Mouse (Mus musculus): ENCODE results near the gene Tmem120b. TPM values are rescaled to one million over a fixed set of nuclear protein-coding genes. Genes with fewer than 3 reads are reported as not detected.

Tmem120b gene
- polyA plus RNA-seq, 1 experiment from 2014 or later, result 10.4 TPM

GRCm38 (mm10) chr5:123035089-123035488 lies 33.1 kb upstream of the Tmem120b start:
- Histone ChIP-seq H3K27me3 (ENCODE audit: poor library complexity, severe bottlenecking) (0 out of 2 replicates have a peak, but pooled peaks cover 3% of the 10 kb centered on the region), H3K4me1 (peaks cover 17% of the 10 kb centered on the region), H3K9me3 (peaks cover 8% of the 10 kb centered on the region; the same call in 1 of the 2 replicates), H3K36me3 (replicated peaks) (peaks cover 20% of the 10 kb centered on the region), H3K4me3 (no peak overlapping the region), H3K27ac (no peak overlapping the region)
- WGBS, result 92% methylated on average over 4 of the region's 4 CpGs
- no peak for DNase-seq (ENCODE audit: extremely low spot score, low spot score)

DNA sequence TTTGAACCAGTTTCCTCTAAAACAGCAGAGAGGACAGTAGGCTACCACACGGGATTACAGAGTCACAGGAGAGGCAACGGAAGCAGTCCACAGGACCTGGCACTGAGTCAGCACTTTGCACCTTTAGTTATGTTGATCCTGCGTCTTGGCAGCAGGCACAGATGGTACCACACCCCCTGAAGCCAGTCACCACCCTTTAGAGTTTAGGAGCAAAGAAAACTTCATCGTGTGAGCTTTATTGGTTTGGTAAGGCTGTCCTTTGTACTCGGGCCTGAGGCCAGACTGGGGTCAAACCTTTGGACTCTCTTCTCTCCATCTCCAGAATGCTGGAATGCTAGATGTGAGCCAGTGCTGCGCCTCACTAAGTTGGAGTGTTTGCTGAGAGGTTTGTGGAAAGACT lies 32.7 kb upstream of the Tmem120b start:
- peaks cover 17% of the 10 kb centered on the region for H3K36me3 ChIP-seq (replicated peaks)
- 0 out of 2 replicates have a peak, but pooled peaks cover 3% of the 10 kb centered on the region for H3K27me3 ChIP-seq (ENCODE audit: poor library complexity, severe bottlenecking)
- peaks cover 8% of the 10 kb centered on the region; the same call in 1 of the 2 replicates for H3K9me3 ChIP-seq
- WGBS, result 59% methylated on average over 6 of the region's 6 CpGs
- H3K4me1 ChIP-seq, result peaks cover 17% of the 10 kb centered on the region
- H3K4me3 ChIP-seq, result no peak overlapping the region
- no peak overlapping the region for H3K27ac ChIP-seq
- DNase-seq (ENCODE audit: extremely low spot score, low spot score), result no peak

- Histone ChIP-seq H3K9me3 (no peaks in the 10 kb centered on the region), H3K27me3 (ENCODE audit: poor library complexity, severe bottlenecking) (0 out of 2 replicates have a peak, but pooled peaks cover 3% of the 10 kb centered on the region), H3K36me3 (replicated peaks) (no peaks in the 10 kb centered on the region), H3K4me3 (no peak overlapping the region), H3K27ac (no peak overlapping the region), H3K4me1 (peaks cover 20% of the 10 kb centered on the region)
- WGBS, result 93% methylated on average over 5 of the region's 5 CpGs
- DNase-seq (ENCODE audit: extremely low spot score, low spot score), result no peak
These were observed 30.1 kb upstream of the Tmem120b start for GRCm38 (mm10) chr5:123038115-123038514.

DNA sequence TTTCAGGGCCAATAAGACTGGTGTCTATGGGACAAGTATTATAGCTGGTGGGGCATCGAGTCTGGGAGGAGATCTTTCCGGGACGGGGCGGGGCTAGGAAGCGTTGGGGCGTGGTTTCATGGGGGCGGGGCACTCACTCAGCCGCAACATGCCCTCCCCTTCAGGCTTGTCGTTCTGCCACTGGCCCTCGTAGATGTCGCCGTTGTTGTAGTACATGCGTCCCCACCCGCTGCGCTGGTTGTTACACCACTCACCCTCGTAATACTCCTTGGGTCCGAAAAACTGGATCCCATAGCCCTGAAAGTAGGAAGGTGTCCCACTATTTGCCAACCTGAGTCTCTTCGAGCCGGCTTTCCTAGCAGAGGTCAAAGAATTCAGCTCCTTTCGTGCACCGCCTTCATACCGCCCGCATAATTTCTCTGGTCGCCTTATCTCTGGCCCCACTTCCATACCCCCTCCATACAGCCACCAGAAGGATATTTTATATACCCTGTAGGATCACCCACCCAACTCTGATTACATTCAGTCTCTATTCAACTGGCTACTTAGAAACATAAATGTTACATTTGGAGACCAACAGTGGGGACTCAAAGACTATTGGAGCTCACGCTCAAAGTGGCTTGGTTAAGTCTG lies 29.0 kb upstream of the Tmem120b start:
- 4% methylated on average over 25 of the region's 25 CpGs for WGBS
- H3K27ac ChIP-seq, result peak overlapping the region; percentile 62; the same call in 1 of the 2 replicates
- DNase-seq (ENCODE audit: extremely low spot score, low spot score), result peak; percentile 67
- 0 out of 2 replicates have a peak, but pooled peaks cover 3% of the 10 kb centered on the region for H3K27me3 ChIP-seq (ENCODE audit: poor library complexity, severe bottlenecking)
- H3K4me3 ChIP-seq, result peak overlapping the region; percentile 50
- H3K4me1 ChIP-seq, result peaks cover 20% of the 10 kb centered on the region
- no peaks in the 10 kb centered on the region for H3K36me3 ChIP-seq (replicated peaks)
- no peaks in the 10 kb centered on the region for H3K9me3 ChIP-seq

- H3K27me3 ChIP-seq (ENCODE audit: poor library complexity, severe bottlenecking), result 0 out of 2 replicates have a peak, but pooled peaks cover 3% of the 10 kb centered on the region
- H3K4me1 ChIP-seq, result peaks cover 17% of the 10 kb centered on the region
- WGBS, result 67% methylated on average over 7 of the region's 7 CpGs
- no peaks in the 10 kb centered on the region for H3K36me3 ChIP-seq (replicated peaks)
- 0 out of 2 replicates have a peak overlapping the region, but pooled peaks have one; percentile 45 for H3K27ac ChIP-seq
- H3K9me3 ChIP-seq, result no peaks in the 10 kb centered on the region
- H3K4me3 ChIP-seq, result no peak overlapping the region
- DNase-seq (ENCODE audit: extremely low spot score, low spot score), result no peak
These were observed 27.4 kb upstream of the Tmem120b start for GRCm38 (mm10) chr5:123040796-123041195.

DNA sequence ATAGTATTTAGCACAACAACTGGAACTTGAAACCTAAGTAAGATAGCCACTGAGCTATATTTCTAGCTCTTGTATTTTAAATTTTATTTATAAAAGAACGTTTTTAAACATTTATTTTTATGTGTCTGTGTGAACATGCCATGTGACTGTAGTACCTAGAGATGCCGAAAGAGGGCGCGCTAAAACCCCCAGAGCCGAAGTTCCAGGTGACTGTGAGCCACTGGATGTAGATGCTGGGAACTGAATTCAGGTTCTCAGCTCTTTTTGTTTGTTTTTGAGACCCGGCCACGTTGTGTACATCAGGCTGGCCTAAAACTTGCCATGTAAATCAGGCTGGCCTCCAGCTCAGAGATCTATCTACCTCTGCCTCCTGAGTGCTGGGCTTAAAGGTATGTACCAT lies 24.4 kb upstream of the Tmem120b start:
- no peak overlapping the region for H3K27ac ChIP-seq
- H3K4me1 ChIP-seq, result peaks cover 21% of the 10 kb centered on the region
- DNase-seq (ENCODE audit: extremely low spot score, low spot score), result no peak
- H3K4me3 ChIP-seq, result no peak overlapping the region
- WGBS, result 24% methylated on average over 7 of the region's 7 CpGs
- H3K36me3 ChIP-seq (replicated peaks), result no peaks in the 10 kb centered on the region
- no peaks in the 10 kb centered on the region for H3K9me3 ChIP-seq
- H3K27me3 ChIP-seq (ENCODE audit: poor library complexity, severe bottlenecking), result no peaks in the 10 kb centered on the region

- 39% methylated on average over 9 of the region's 9 CpGs for WGBS
- no peak for DNase-seq (ENCODE audit: extremely low spot score, low spot score)
- H3K4me3 ChIP-seq, result no peak overlapping the region
- H3K27me3 ChIP-seq (ENCODE audit: poor library complexity, severe bottlenecking), result no peaks in the 10 kb centered on the region
- peaks cover 24% of the 10 kb centered on the region for H3K4me1 ChIP-seq
- no peaks in the 10 kb centered on the region for H3K36me3 ChIP-seq (replicated peaks)
- H3K9me3 ChIP-seq, result no peaks in the 10 kb centered on the region
- no peak overlapping the region for H3K27ac ChIP-seq
These were observed 22.5 kb upstream of the Tmem120b start for GRCm38 (mm10) chr5:123045561-123046295.

GRCm38 (mm10) chr5:123046916-123047315 lies 21.3 kb upstream of the Tmem120b start, which contains the start of gene Morn3:
TSS of gene Morn3 (minus strand) at chr5:123047016.
- Histone ChIP-seq H3K27me3 (ENCODE audit: poor library complexity, severe bottlenecking) (no peaks in the 10 kb centered on the region), H3K36me3 (replicated peaks) (no peaks in the 10 kb centered on the region), H3K9me3 (no peaks in the 10 kb centered on the region), H3K4me1 (peaks cover 21% of the 10 kb centered on the region), H3K27ac (no peak within 1 kb of the TSS), H3K4me3 (no peak within 1 kb of the TSS)
- WGBS, result 85% methylated on average over 3 of the region's 3 CpGs
- no peak for DNase-seq (ENCODE audit: extremely low spot score, low spot score)

DNA sequence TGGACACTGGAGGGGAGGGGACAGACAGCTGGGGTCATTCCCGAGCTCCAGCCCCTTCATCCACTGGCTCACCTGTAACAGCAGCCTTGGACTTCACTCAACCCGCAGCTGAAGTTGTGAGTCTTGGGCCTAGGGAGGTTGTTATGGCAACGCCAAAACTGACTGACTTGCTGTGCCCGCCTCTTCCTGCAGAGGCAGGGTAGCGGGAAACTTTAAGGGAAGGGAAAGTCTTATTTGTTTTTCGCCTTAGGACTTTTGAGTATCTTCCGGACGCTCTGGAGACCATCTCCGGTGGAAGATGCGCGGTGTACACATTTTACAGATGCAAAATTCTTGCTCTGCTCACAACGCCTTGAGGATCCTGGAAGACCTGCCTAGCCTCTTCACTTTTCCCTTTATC lies 18.9 kb upstream of the Tmem120b start:
- 6% methylated on average over 12 of the region's 12 CpGs for WGBS
- DNase-seq (ENCODE audit: extremely low spot score, low spot score), result peak; percentile 65
- no peaks in the 10 kb centered on the region for H3K9me3 ChIP-seq
- no peaks in the 10 kb centered on the region for H3K27me3 ChIP-seq (ENCODE audit: poor library complexity, severe bottlenecking)
- H3K4me3 ChIP-seq, result peak overlapping the region; percentile 50
- no peaks in the 10 kb centered on the region for H3K36me3 ChIP-seq (replicated peaks)
- H3K27ac ChIP-seq, result peak overlapping the region; percentile 86
- H3K4me1 ChIP-seq, result peaks cover 21% of the 10 kb centered on the region

DNA sequence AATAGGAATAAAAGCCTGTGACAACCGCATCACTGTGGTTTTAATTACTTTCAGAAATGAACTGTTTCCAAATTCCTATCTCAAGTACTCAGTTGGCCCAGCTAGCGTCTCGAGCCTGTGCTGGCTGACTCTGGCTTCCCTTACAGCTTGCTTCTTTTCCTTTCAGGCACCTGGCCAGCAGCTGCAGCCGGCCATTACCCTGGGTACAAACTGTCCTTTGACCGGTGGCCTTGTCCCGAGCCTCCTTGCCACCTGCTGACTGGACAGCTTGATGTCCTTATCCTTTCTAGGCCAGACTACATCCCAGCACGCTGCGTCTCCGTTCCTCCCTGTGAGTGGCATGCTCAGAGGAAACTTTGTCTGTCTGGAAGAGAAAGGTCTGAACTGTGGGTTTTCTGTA lies 17.3 kb upstream of the Tmem120b start:
- peaks cover 17% of the 10 kb centered on the region for H3K4me1 ChIP-seq
- 89% methylated on average over 9 of the region's 9 CpGs for whole genome bisulfite sequencing
- no peaks in the 10 kb centered on the region for H3K36me3 ChIP-seq (replicated peaks)
- DNase-seq (ENCODE audit: extremely low spot score, low spot score), result no peak
- H3K4me3 ChIP-seq, result no peak overlapping the region
- no peaks in the 10 kb centered on the region for H3K9me3 ChIP-seq
- no peak overlapping the region for H3K27ac ChIP-seq
- H3K27me3 ChIP-seq (ENCODE audit: poor library complexity, severe bottlenecking), result no peaks in the 10 kb centered on the region

DNA sequence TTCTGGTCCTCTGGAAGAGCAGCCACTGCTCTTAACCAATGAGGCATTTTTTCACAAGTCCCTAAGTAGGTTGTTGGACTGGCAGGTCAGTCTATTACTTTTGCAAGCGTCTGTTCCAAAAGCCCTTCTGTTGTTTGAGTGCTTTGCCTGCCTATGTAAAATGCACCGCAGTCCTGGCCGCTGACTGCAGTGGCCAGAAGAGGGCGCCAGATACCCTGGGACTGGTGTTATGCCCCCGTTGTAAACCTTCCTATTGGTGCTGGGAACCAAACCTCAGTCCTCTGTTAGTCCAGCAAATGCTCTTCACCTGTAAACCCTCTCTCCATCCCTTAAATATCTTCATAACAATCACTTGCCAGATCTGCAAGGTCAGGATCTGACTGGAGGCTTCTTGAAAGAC lies 16.5 kb upstream of the Tmem120b start:
- Histone ChIP-seq H3K36me3 (replicated peaks) (no peaks in the 10 kb centered on the region), H3K4me1 (peaks cover 13% of the 10 kb centered on the region), H3K27me3 (ENCODE audit: poor library complexity, severe bottlenecking) (no peaks in the 10 kb centered on the region), H3K9me3 (no peaks in the 10 kb centered on the region), H3K4me3 (no peak overlapping the region), H3K27ac (no peak overlapping the region)
- WGBS, result 79% methylated on average over 5 of the region's 5 CpGs
- no peak for DNase-seq (ENCODE audit: extremely low spot score, low spot score)

DNA sequence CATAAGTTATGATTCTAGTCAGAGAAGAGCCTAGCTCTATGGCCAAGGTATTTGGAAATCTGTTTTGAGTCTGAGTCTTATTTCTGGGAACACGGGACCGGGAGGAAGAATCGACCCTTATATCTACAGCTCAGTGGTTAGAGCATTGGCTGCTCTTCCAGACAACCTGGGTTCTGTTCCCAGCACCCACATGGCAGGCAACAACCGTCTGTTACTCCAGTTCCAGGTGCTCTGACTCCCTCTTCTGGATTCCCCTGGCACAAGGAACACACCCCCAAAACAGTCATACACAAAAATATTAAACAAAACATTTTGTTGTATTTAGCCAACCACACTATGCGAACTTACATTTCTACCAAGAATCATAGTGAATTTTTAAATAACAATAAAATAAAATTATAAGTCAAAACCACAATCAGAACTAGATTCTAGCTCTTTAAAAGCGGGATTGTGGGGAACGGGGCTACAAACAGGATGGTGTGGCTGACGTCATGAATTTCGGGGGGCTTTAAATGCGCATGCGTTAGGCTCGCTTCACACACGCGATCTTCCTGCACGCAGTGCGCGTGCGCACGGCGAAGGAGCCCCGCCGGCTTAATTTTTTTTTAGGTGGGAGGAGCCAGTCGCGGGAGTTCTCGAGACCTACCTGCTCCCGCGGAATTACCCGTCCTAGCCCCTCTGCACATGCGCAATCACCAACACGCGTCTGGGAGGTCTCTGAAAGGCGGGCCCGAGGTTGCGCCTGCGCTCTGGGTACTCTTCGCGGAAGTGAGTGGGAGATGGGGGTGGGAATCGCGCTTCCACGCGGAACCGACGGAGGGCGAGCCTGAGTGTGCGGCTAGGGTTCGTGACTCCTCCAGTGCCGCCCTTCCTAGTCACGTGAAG lies 10.6 kb upstream of the Tmem120b start:
- 8% methylated on average over 48 of the region's 48 CpGs for WGBS
- Histone ChIP-seq H3K9me3 (0 out of 2 replicates have a peak, but pooled peaks cover 4% of the 10 kb centered on the region), H3K27ac (peak overlapping the region; percentile 82), H3K36me3 (replicated peaks) (no peaks in the 10 kb centered on the region), H3K4me3 (peak overlapping the region; percentile 50), H3K4me1 (peaks cover 17% of the 10 kb centered on the region), H3K27me3 (ENCODE audit: poor library complexity, severe bottlenecking) (no peaks in the 10 kb centered on the region)
- peak; percentile 100 for DNase-seq (ENCODE audit: extremely low spot score, low spot score)

Measured in forebrain, embryonic 10.5 days (tissue).